Mouse (Mus musculus) midbrain, embryonic 11.5 days (tissue): ENCODE results near the gene Ifit1. TPM values are rescaled to one million over a fixed set of nuclear protein-coding genes. Genes with fewer than 3 reads are reported as not detected.
A peak's percentile ranks its signal among the peaks of the same experiment; 100 is the strongest.
"Not testable (repeated sequence)": the region's sequence is repeated elsewhere in the genome, so short reads cannot be mapped to it uniquely, and the experiment has no call there.

Experiments used
- ATAC-seq: fragments of 200-750 bp; cut with Nextera tagmentation; 2 replicates; pipeline ENCODE4 v1.8.0; 2017; ENCODE audit warnings: moderate TSS enrichment, moderate library complexity; ENCODE audit not compliant: low FRiP score
- DNase-seq: peaks from one replicate; pipeline ENCODE4 v3.0.0; 2015; ENCODE audit warnings: low spot score; ENCODE audit errors: missing footprints
- H3K27ac ChIP-seq: fragments of 300-500 bp; sonication (generic); 2 replicates; pipeline ENCODE4 v1.5.1; 2014; ENCODE audit warnings: low read depth, low read length
- H3K27me3 ChIP-seq: fragments of 300-500 bp; sonication (generic); 2 replicates; pipeline ENCODE4 v1.6.1; 2014; ENCODE audit warnings: mild to moderate bottlenecking, low read length, moderate library complexity, mixed read lengths; ENCODE audit not compliant: control insufficient read depth, insufficient read depth
- H3K36me3 ChIP-seq: fragments of 300-500 bp; sonication (generic); 2 replicates; pipeline ENCODE4 v1.6.1; 2014; ENCODE audit warnings: mild to moderate bottlenecking, low read length, moderate library complexity, mixed read lengths; ENCODE audit not compliant: control insufficient read depth, insufficient read depth
- H3K4me1 ChIP-seq: fragments of 300-500 bp; sonication (generic); 2 replicates; pipeline ENCODE4 v1.6.1; 2014; ENCODE audit warnings: low read length; ENCODE audit not compliant: control insufficient read depth, insufficient read depth
- H3K4me2 ChIP-seq: fragments of 300-500 bp; sonication (generic); 2 replicates; pipeline ENCODE4 v1.6.1; 2014; ENCODE audit warnings: mild to moderate bottlenecking, moderate library complexity
- H3K4me3 ChIP-seq: fragments of 300-500 bp; sonication (generic); 2 replicates; pipeline ENCODE4 v1.5.1; 2014; ENCODE audit warnings: low read depth, low read length
- H3K9ac ChIP-seq: fragments of 300-500 bp; sonication (generic); 2 replicates; pipeline ENCODE4 v1.6.1; 2014; ENCODE audit warnings: low read length
- H3K9me3 ChIP-seq: fragments of 300-500 bp; sonication (generic); 2 replicates; pipeline ENCODE4 v1.6.1; 2016; ENCODE audit warnings: low read length; ENCODE audit not compliant: control insufficient read depth
- WGBS: fragments of 180-500 bp; shearing (Covaris S2); extraction: QIAGEN DNeasy Blood & Tissue Kit; methylation state at CpG from one replicate; pipeline ENCODE4 v1.1.7; 2014; 5-methylcytosine and 5-hydroxymethylcytosine counted together
- polyA plus RNA-seq: library from polyadenylated mRNA; unstranded; fragments of >200 nt; fragmentation: Nextera tagmentation; extraction: Ambion mirVana; gene quantifications from 2 replicates; pipeline ENCODE4 v1.2.1, GENCODE M21; 2014

Gene Ifit1
- polyA plus RNA-seq, 1 experiment from 2014 or later, result 0.36 TPM

- H3K36me3 ChIP-seq, H3K4me2 ChIP-seq, H3K9ac ChIP-seq, DNase-seq, H3K27ac ChIP-seq, H3K4me3 ChIP-seq, H3K4me1 ChIP-seq, H3K9me3 ChIP-seq, ATAC-seq, H3K27me3 ChIP-seq: not testable (repeated sequence)
- WGBS, result 76% methylated on average over 3 of the region's 3 CpGs
These were observed 30.6 kb upstream of the Ifit1 start for GRCm38 (mm10) chr19:34610118-34610517.

GRCm38 (mm10) chr19:34612243-34613001 lies 28.2 kb upstream of the Ifit1 start:
- not testable (repeated sequence) for H3K36me3 ChIP-seq, DNase-seq, H3K9ac ChIP-seq, H3K27me3 ChIP-seq, H3K4me2 ChIP-seq, H3K27ac ChIP-seq, H3K4me1 ChIP-seq, H3K4me3 ChIP-seq, H3K9me3 ChIP-seq, ATAC-seq
- WGBS, result 92% methylated on average over 5 of the region's 11 CpGs

GRCm38 (mm10) chr19:34620871-34621270 lies 19.8 kb upstream of the Ifit1 start:
- no peaks in the 10 kb centered on the region for H3K27me3 ChIP-seq
- H3K27ac ChIP-seq, result no peak overlapping the region
- no peaks in the 10 kb centered on the region for H3K36me3 ChIP-seq
- H3K9ac ChIP-seq, result no peak overlapping the region
- no peak overlapping the region for H3K4me2 ChIP-seq
- H3K4me1 ChIP-seq, result no peaks in the 10 kb centered on the region
- 92% methylated on average over 5 of the region's 5 CpGs for WGBS
- H3K4me3 ChIP-seq, result no peak overlapping the region
- ATAC-seq (no peak), DNase-seq (no peak)
- no peaks in the 10 kb centered on the region for H3K9me3 ChIP-seq

- no peak overlapping the region for H3K27ac ChIP-seq
- DNase-seq (no peak), ATAC-seq (no peak)
- H3K27me3 ChIP-seq, result no peaks in the 10 kb centered on the region
- H3K9me3 ChIP-seq, result no peaks in the 10 kb centered on the region
- no peak overlapping the region for H3K9ac ChIP-seq
- no peaks in the 10 kb centered on the region for H3K4me1 ChIP-seq
- WGBS, result 95% methylated on average over 6 of the region's 6 CpGs
- H3K4me3 ChIP-seq, result no peak overlapping the region
- H3K36me3 ChIP-seq, result no peaks in the 10 kb centered on the region
- H3K4me2 ChIP-seq, result no peak overlapping the region
These were observed 16.9 kb upstream of the Ifit1 start for GRCm38 (mm10) chr19:34623781-34624180.

- Histone ChIP-seq H3K27ac (no peak overlapping the region), H3K9me3 (no peaks in the 10 kb centered on the region), H3K4me3 (no peak overlapping the region), H3K4me2 (no peak overlapping the region), H3K27me3 (no peaks in the 10 kb centered on the region), H3K9ac (no peak overlapping the region), H3K36me3 (no peaks in the 10 kb centered on the region), H3K4me1 (no peaks in the 10 kb centered on the region)
- DNase-seq (no peak), ATAC-seq (no peak)
- WGBS, result 88% methylated on average over 4 of the region's 4 CpGs
These were observed 16.0 kb upstream of the Ifit1 start for GRCm38 (mm10) chr19:34624663-34625062.

- 80% methylated on average over 2 of the region's 2 CpGs for WGBS
- Histone ChIP-seq H3K4me1 (no peaks in the 10 kb centered on the region), H3K9ac (no peak overlapping the region), H3K36me3 (no peaks in the 10 kb centered on the region), H3K27me3 (no peaks in the 10 kb centered on the region), H3K27ac (no peak overlapping the region), H3K4me3 (no peak overlapping the region), H3K4me2 (no peak overlapping the region), H3K9me3 (no peaks in the 10 kb centered on the region)
- no peak for DNase-seq
- no peak for ATAC-seq
These were observed 13.2 kb upstream of the Ifit1 start for GRCm38 (mm10) chr19:34627496-34627895.

GRCm38 (mm10) chr19:34631487-34631886 lies 9.2 kb upstream of the Ifit1 start:
- Histone ChIP-seq H3K4me1 (no peaks in the 10 kb centered on the region), H3K27me3 (no peaks in the 10 kb centered on the region), H3K9me3 (no peaks in the 10 kb centered on the region), H3K9ac (no peak overlapping the region), H3K4me3 (no peak overlapping the region), H3K27ac (no peak overlapping the region), H3K36me3 (no peaks in the 10 kb centered on the region), H3K4me2 (no peak overlapping the region)
- ATAC-seq, result no peak
- DNase-seq, result no peak

- DNase-seq (no peak), ATAC-seq (no peak)
- no peaks in the 10 kb centered on the region for H3K36me3 ChIP-seq
- no peak overlapping the region for H3K4me2 ChIP-seq
- no peaks in the 10 kb centered on the region for H3K9me3 ChIP-seq
- no peak overlapping the region for H3K27ac ChIP-seq
- no peaks in the 10 kb centered on the region for H3K4me1 ChIP-seq
- 92% methylated on average over 2 of the region's 2 CpGs for WGBS
- H3K4me3 ChIP-seq, result no peak overlapping the region
- H3K9ac ChIP-seq, result no peak overlapping the region
- no peaks in the 10 kb centered on the region for H3K27me3 ChIP-seq
These were observed 7.2 kb upstream of the Ifit1 start for GRCm38 (mm10) chr19:34633484-34633883.

- Histone ChIP-seq H3K27ac (no peak overlapping the region), H3K4me3 (no peak overlapping the region), H3K4me2 (no peak overlapping the region), H3K27me3 (no peaks in the 10 kb centered on the region), H3K9me3 (no peaks in the 10 kb centered on the region), H3K36me3 (no peaks in the 10 kb centered on the region), H3K9ac (no peak overlapping the region), H3K4me1 (no peaks in the 10 kb centered on the region)
- peak; percentile 92 for DNase-seq
- WGBS, result 20% methylated on average over 3 of the region's 3 CpGs
- peak; percentile 78 for ATAC-seq
These were observed 3.6 kb upstream of the Ifit1 start for GRCm38 (mm10) chr19:34636933-34637557.
